Mouse (Mus musculus): ENCODE results near the gene Cmip. TPM values are rescaled to one million over a fixed set of nuclear protein-coding genes. Genes with fewer than 3 reads are reported as not detected.

Cmip gene
- polyA plus RNA-seq, 1 experiment from 2014 or later: 9.8 TPM

- H3K4me3 ChIP-seq: no peak overlapping the region
- WGBS: 88% methylated on average over 8 of the region's 8 CpGs
- peaks cover 91% of the 10 kb centered on the region for H3K36me3 ChIP-seq (replicated peaks)
- H3K27me3 ChIP-seq (ENCODE audit: poor library complexity, severe bottlenecking): no peaks in the 10 kb centered on the region
- no peak for DNase-seq (ENCODE audit: extremely low spot score, low spot score)
- H3K4me1 ChIP-seq: peaks cover 6% of the 10 kb centered on the region; the same call in 1 of the 2 replicates
- H3K27ac ChIP-seq: no peak overlapping the region
- no peaks in the 10 kb centered on the region for H3K9me3 ChIP-seq
Measured at GRCm38 (mm10) chr8:117432111-117432510, 175.2 kb downstream of the Cmip start.

- WGBS: 92% methylated on average over 10 of the region's 10 CpGs
- no peaks in the 10 kb centered on the region for H3K4me1 ChIP-seq
- H3K9me3 ChIP-seq: no peaks in the 10 kb centered on the region
- DNase-seq (ENCODE audit: extremely low spot score, low spot score): no peak
- H3K36me3 ChIP-seq (replicated peaks): peaks cover 94% of the 10 kb centered on the region
- no peaks in the 10 kb centered on the region for H3K27me3 ChIP-seq (ENCODE audit: poor library complexity, severe bottlenecking)
- H3K4me3 ChIP-seq: no peak overlapping the region
- H3K27ac ChIP-seq: no peak overlapping the region
Measured at GRCm38 (mm10) chr8:117433968-117434367, 177.1 kb downstream of the Cmip start.

DNA sequence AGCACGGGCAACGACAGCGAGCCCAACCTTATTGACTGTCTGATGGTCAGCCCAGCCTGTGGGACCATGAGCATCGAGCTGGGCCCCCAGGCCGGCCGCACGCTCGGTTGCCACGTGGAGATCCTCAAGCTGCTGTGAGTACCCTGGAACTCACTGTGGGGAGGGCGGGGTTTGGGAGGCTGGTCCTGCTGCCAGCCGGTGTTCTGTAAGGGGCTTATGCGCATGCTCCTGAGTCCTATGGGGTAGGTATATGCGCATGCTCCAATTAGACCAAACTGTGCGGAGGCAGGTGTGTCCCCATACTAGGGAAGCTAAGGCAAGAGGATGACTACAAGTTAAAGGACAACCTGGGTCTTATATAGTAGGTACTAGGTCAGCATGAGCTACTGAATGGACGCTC lies 179.9 kb downstream of the Cmip start:
- peaks cover 87% of the 10 kb centered on the region for H3K36me3 ChIP-seq (replicated peaks)
- 95% methylated on average over 15 of the region's 15 CpGs for WGBS
- no peak for DNase-seq (ENCODE audit: extremely low spot score, low spot score)
- H3K27me3 ChIP-seq (ENCODE audit: poor library complexity, severe bottlenecking): no peaks in the 10 kb centered on the region
- H3K9me3 ChIP-seq: no peaks in the 10 kb centered on the region
- no peak overlapping the region for H3K27ac ChIP-seq
- no peak overlapping the region for H3K4me3 ChIP-seq
- H3K4me1 ChIP-seq: no peaks in the 10 kb centered on the region

DNA sequence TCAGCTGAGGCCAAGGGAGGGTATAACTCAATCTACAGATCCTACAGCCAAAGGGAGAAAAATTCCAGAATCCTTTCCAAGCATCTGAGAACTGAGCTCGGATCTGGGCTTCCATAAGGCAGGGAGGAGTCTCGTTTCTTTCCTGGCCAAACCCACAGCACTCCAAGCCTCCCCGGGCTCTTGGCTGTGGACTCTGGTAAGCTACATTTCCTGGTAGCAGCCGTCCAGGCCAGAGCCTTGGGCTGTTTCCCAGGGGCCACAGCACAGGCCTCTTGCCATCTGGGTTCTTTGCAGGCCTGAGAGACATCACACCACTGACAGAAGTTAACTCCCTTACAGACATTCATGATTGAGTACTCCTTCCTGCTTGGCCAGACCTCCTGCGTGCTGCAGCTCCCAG lies 180.8 kb downstream of the Cmip start:
- H3K27ac ChIP-seq: no peak overlapping the region
- WGBS: 89% methylated on average over 5 of the region's 5 CpGs
- H3K27me3 ChIP-seq (ENCODE audit: poor library complexity, severe bottlenecking): no peaks in the 10 kb centered on the region
- DNase-seq (ENCODE audit: extremely low spot score, low spot score): no peak
- no peaks in the 10 kb centered on the region for H3K4me1 ChIP-seq
- no peaks in the 10 kb centered on the region for H3K9me3 ChIP-seq
- H3K36me3 ChIP-seq (replicated peaks): peaks cover 83% of the 10 kb centered on the region
- no peak overlapping the region for H3K4me3 ChIP-seq

DNA sequence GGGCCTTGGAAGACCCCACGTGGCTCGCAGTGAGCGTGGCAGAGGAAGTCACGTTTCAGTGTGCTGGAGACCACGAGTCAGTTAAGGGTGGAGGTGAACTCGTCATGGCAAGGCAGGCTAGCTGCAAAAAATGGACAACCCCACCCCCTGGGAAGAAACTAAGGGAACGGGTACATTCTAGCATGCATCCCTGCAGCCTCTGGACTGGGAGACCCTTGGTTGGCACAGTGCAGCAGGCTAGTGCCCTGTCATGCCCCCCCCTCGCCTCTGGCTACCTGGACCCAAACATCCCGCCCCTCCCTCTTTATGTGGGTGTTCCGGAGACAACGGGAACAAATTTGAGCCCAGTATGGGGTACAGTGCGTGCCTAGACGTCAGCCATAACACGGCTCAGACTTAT lies 183.5 kb downstream of the Cmip start:
- Histone ChIP-seq H3K36me3 (replicated peaks) (peaks cover 78% of the 10 kb centered on the region), H3K27ac (no peak overlapping the region), H3K9me3 (no peaks in the 10 kb centered on the region), H3K4me3 (no peak overlapping the region), H3K4me1 (no peaks in the 10 kb centered on the region; the same call in 1 of the 2 replicates), H3K27me3 (ENCODE audit: poor library complexity, severe bottlenecking) (no peaks in the 10 kb centered on the region)
- WGBS: 94% methylated on average over 14 of the region's 14 CpGs
- no peak for DNase-seq (ENCODE audit: extremely low spot score, low spot score)

- Histone ChIP-seq H3K36me3 (replicated peaks) (peaks cover 78% of the 10 kb centered on the region), H3K9me3 (no peaks in the 10 kb centered on the region)
Measured at GRCm38 (mm10) chr8:117440759-117441158, 183.9 kb downstream of the Cmip start.

GRCm38 (mm10) chr8:117445507-117445906 lies 188.6 kb downstream of the Cmip start:
- Histone ChIP-seq H3K27ac (no peak overlapping the region), H3K27me3 (ENCODE audit: poor library complexity, severe bottlenecking) (no peaks in the 10 kb centered on the region), H3K9me3 (no peaks in the 10 kb centered on the region), H3K4me1 (peaks cover 11% of the 10 kb centered on the region), H3K4me3 (no peak overlapping the region), H3K36me3 (replicated peaks) (peaks cover 76% of the 10 kb centered on the region)
- no peak for DNase-seq (ENCODE audit: extremely low spot score, low spot score)
- WGBS: 89% methylated on average over 5 of the region's 5 CpGs

More at GRCm38 (mm10) chr8:117440759-117441158, 183.9 kb downstream of the Cmip start:
- WGBS: 88% methylated on average over 6 of the region's 6 CpGs
- DNase-seq (ENCODE audit: extremely low spot score, low spot score): no peak
- H3K4me1 ChIP-seq: peaks cover 3% of the 10 kb centered on the region
- no peaks in the 10 kb centered on the region for H3K27me3 ChIP-seq (ENCODE audit: poor library complexity, severe bottlenecking)
- H3K4me3 ChIP-seq: no peak overlapping the region
- no peak overlapping the region for H3K27ac ChIP-seq

DNA sequence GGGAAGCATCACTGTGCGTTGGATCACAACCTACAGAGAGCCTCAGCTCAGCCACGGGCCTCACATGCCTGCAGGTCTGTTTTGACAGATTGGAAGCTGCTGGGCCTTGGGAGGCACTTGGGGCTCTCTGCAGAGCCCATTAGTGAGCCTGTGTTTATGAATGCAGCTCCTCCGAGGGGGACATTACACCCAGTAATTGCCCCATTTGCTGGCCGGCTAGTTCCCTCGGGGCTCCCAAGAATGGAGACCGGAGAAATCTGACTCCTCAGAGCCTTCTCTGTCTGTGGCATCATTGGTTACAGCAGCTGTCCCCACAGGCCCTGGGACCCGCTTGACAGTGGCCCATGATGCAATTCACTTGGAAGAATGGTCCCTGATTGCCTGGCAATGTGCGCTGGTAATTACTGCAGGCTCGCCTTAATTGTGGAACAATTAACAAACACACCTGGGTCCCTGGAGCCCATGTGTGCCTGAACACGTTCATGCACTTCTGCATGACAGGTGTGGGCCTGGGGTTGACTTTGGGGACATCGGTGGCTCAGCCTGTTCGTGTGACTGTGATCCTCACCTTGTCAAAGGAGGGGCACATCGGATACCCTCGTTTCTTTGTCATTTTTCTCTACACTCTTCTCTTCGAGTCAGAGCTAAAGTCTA lies 189.6 kb downstream of the Cmip start:
- H3K27me3 ChIP-seq (ENCODE audit: poor library complexity, severe bottlenecking): no peaks in the 10 kb centered on the region
- 78% methylated on average over 15 of the region's 15 CpGs for WGBS
- H3K27ac ChIP-seq: peak overlapping the region; percentile 11; the same call in 1 of the 2 replicates
- H3K4me1 ChIP-seq: peaks cover 11% of the 10 kb centered on the region
- no peaks in the 10 kb centered on the region for H3K9me3 ChIP-seq
- no peak overlapping the region for H3K4me3 ChIP-seq
- peaks cover 79% of the 10 kb centered on the region for H3K36me3 ChIP-seq (replicated peaks)
- DNase-seq (ENCODE audit: extremely low spot score, low spot score): no peak

- Histone ChIP-seq H3K27ac (no peak overlapping the region), H3K4me3 (no peak overlapping the region), H3K4me1 (peaks cover 11% of the 10 kb centered on the region), H3K36me3 (replicated peaks) (peaks cover 98% of the 10 kb centered on the region), H3K27me3 (ENCODE audit: poor library complexity, severe bottlenecking) (no peaks in the 10 kb centered on the region), H3K9me3 (no peaks in the 10 kb centered on the region)
- no peak for DNase-seq (ENCODE audit: extremely low spot score, low spot score)
- WGBS: 87% methylated on average over 9 of the region's 9 CpGs
Measured at GRCm38 (mm10) chr8:117451072-117451471, 194.2 kb downstream of the Cmip start.

- Histone ChIP-seq H3K27ac (no peak overlapping the region), H3K9me3 (no peaks in the 10 kb centered on the region), H3K4me3 (no peak overlapping the region), H3K36me3 (replicated peaks) (peaks cover 99% of the 10 kb centered on the region), H3K27me3 (ENCODE audit: poor library complexity, severe bottlenecking) (no peaks in the 10 kb centered on the region), H3K4me1 (peaks cover 10% of the 10 kb centered on the region)
- DNase-seq (ENCODE audit: extremely low spot score, low spot score): no peak
- WGBS: 93% methylated on average over 6 of the region's 6 CpGs
Measured at GRCm38 (mm10) chr8:117453974-117454373, 197.1 kb downstream of the Cmip start.

DNA sequence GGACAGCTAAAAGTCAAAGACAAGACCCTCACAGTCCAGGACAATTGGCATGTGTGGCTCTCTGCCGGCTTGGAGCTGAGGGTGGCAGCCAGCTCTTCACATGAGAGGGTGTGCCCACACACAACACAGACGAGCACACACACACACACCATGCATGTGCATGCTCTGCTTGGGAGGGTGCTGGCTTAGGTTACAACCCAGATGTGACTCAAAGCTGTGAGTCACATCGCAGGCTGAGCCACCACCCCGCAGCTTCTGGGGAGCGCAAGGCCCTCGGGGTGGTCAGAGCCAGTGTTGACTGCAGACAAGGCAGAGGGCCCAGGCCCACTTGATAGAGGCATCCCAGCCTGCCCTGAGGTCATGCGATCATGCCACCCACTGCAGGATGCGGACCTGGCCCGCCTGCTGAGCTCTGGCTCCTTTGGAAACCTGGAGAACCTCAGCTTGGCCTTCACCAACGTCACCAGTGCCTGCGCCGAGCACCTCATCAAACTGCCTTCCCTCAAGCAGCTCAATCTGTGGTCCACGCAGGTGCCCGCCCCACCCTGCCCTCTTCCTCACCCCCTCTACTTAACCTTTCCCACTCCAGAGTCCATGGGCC lies 197.8 kb downstream of the Cmip start:
- Histone ChIP-seq H3K27me3 (ENCODE audit: poor library complexity, severe bottlenecking) (no peaks in the 10 kb centered on the region), H3K4me3 (no peak overlapping the region), H3K4me1 (peaks cover 12% of the 10 kb centered on the region), H3K36me3 (replicated peaks) (peaks cover 100% of the 10 kb centered on the region), H3K27ac (no peak overlapping the region), H3K9me3 (no peaks in the 10 kb centered on the region)
- DNase-seq (ENCODE audit: extremely low spot score, low spot score): no peak
- WGBS: 95% methylated on average over 14 of the region's 14 CpGs

DNA sequence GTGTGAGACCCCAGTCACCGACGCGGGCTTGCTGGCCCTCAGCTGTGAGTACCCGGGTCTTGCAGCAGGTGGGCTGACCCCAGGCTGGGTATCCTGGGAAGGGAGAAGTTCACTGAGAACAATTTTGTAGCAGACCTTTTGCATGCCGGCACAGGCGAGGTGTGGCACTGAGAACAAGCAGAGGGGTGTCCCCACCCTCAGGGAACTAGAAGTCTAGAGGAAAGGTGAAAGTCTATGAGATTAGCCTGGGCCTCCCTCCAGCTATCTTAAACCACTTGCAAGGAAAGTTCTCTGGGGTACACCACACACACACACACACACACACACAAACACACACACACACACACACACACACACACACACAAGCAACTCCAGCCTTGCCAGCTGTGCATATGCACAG lies 198.8 kb downstream of the Cmip start:
- H3K27ac ChIP-seq: no peak overlapping the region
- H3K4me1 ChIP-seq: peaks cover 15% of the 10 kb centered on the region
- no peak for DNase-seq (ENCODE audit: extremely low spot score, low spot score)
- no peaks in the 10 kb centered on the region for H3K9me3 ChIP-seq
- no peak overlapping the region for H3K4me3 ChIP-seq
- H3K36me3 ChIP-seq (replicated peaks): peaks cover 92% of the 10 kb centered on the region
- H3K27me3 ChIP-seq (ENCODE audit: poor library complexity, severe bottlenecking): no peaks in the 10 kb centered on the region
- WGBS: 95% methylated on average over 6 of the region's 6 CpGs

DNA sequence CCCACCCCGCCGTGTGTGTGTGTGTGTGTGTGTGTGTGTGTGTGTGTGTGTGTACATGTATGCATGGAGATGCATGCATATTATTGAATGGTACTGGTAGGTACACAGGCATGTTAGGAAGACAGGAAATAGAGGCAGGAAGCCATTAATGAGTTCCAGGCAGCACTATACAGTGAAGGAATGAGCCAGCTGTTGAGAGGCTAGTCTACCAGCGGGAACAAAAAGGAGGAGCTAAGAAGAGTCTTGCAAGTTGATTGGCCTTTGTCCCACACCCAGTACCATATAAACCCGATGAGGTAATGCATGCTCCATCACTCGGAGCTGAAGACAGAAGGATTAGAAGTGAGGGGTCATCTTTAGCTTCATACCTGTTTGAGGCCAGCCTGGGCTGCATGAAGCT lies 201.6 kb downstream of the Cmip start:
- no peak for DNase-seq (ENCODE audit: extremely low spot score, low spot score)
- Histone ChIP-seq H3K9me3 (no peaks in the 10 kb centered on the region), H3K4me1 (peaks cover 18% of the 10 kb centered on the region), H3K27ac (no peak overlapping the region), H3K27me3 (ENCODE audit: poor library complexity, severe bottlenecking) (no peaks in the 10 kb centered on the region), H3K4me3 (no peak overlapping the region), H3K36me3 (replicated peaks) (peaks cover 70% of the 10 kb centered on the region)
- WGBS: 85% methylated on average over 5 of the region's 5 CpGs

All from forebrain, embryonic 10.5 days (tissue).